Mouse (Mus musculus) heart, embryonic 11.5 days (tissue): Measurements from ENCODE around the gene Mysm1. TPM values are rescaled to one million over a fixed set of nuclear protein-coding genes. Genes with fewer than 3 reads are reported as not detected.

Experiments used
- ATAC-seq: fragments of 200-750 bp; cut with Nextera tagmentation; replicated peaks from 2 replicates; pipeline ENCODE4 v1.8.0; 2017; ENCODE audit warnings: moderate library complexity; ENCODE audit not compliant: insufficient number of reproducible peaks, low FRiP score, low TSS enrichment
- H3K27ac ChIP-seq: fragments of 300-500 bp; sonication (generic); 2 replicates; pipeline ENCODE4 v1.5.1; 2014; ENCODE audit warnings: mild to moderate bottlenecking, low read depth, low read length
- H3K27me3 ChIP-seq: fragments of 300-500 bp; sonication (generic); 2 replicates; pipeline ENCODE4 v1.6.1; 2014; ENCODE audit warnings: mild to moderate bottlenecking, low read length, mixed read lengths; ENCODE audit not compliant: control insufficient read depth, insufficient read depth
- H3K36me3 ChIP-seq: fragments of 300-500 bp; sonication (generic); 2 replicates; pipeline ENCODE4 v1.6.1; 2014; ENCODE audit warnings: mild to moderate bottlenecking, low read length, moderate library complexity, mixed read lengths; ENCODE audit not compliant: control insufficient read depth, insufficient read depth
- H3K4me1 ChIP-seq: fragments of 300-500 bp; sonication (generic); 2 replicates; pipeline ENCODE4 v1.6.1; 2014; ENCODE audit warnings: low read length; ENCODE audit not compliant: control insufficient read depth, insufficient read depth
- H3K4me2 ChIP-seq: fragments of 300-500 bp; sonication (generic); 2 replicates; pipeline ENCODE4 v1.6.1; 2014; ENCODE audit warnings: mild to moderate bottlenecking, moderate library complexity
- H3K4me3 ChIP-seq: fragments of 300-500 bp; sonication (generic); 2 replicates; pipeline ENCODE4 v1.5.1; 2014; ENCODE audit warnings: low read depth, low read length
- H3K9ac ChIP-seq: fragments of 300-500 bp; sonication (generic); 2 replicates; pipeline ENCODE4 v1.6.1; 2014; ENCODE audit warnings: mild to moderate bottlenecking, low read depth, low read length, moderate library complexity
- H3K9me3 ChIP-seq: fragments of 300-500 bp; sonication (generic); replicated peaks from 2 replicates; pipeline ENCODE4 v1.6.1; 2016; ENCODE audit warnings: low read length; ENCODE audit not compliant: control insufficient read depth
- WGBS: fragments of 180-500 bp; shearing (Covaris S2); extraction: QIAGEN DNeasy Blood & Tissue Kit; methylation state at CpG from one replicate; pipeline ENCODE4 v1.1.7; 2014; ENCODE audit not compliant: insufficient replicate concordance; 5-methylcytosine and 5-hydroxymethylcytosine counted together
- polyA plus RNA-seq: library from polyadenylated mRNA; unstranded; fragments of >200 nt; fragmentation: Nextera tagmentation; extraction: Ambion mirVana; gene quantifications from 2 replicates; pipeline ENCODE4 v1.2.1, GENCODE M21; 2014

The Mysm1 gene
- polyA plus RNA-seq, 1 experiment from 2014 or later: 23.9 TPM

DNA sequence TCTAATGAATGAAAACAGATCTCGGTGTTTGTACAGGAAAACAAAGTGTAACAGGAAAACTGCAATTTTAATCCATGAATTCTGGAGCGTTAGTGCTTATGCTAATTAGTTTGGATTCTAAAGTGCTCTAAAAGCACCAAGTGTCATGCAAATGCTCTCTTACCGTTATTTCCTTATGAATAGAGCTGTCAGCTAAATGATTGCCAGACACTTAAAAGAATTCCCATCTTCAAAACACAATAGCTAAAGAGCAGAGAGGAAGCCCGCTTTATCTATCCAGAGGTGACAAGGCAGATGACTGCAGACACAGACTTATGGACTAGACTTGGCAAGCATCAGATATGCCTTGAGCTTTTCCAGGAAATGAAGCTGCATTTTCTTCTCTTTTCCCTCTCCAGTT, 8.8 kb upstream of the Mysm1 start:
- Histone ChIP-seq H3K36me3 (no peaks in the 10 kb centered on the region), H3K27ac (no peak overlapping the region), H3K9me3 (no peaks in the 10 kb centered on the region), H3K4me2 (no peak overlapping the region), H3K4me3 (no peak overlapping the region), H3K4me1 (no peaks in the 10 kb centered on the region), H3K27me3 (no peaks in the 10 kb centered on the region), H3K9ac (no peak overlapping the region)
- no peak for ATAC-seq
- 35% methylated on average over 4 of the region's 4 CpGs for WGBS

DNA sequence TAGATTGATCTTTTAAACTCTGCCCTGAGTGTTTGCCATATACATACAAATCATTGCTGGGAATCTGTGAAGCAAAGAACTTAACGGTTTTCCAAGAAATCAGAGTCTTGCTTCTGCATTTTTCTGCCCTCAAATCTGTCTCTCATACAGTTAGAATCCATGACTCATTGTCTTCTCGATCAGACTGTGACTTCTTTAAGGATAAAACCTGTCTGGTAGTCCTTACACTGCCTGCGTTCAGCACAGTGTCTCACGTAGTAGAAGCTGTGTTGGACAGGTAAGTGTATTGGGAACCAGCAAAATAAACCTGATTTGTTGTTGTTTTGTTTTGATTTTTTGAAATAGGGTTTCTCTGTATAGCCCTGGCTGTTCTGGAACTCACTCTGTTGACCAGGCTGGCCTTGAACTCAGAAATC, 608 bp upstream of the Mysm1 start:
- peak overlapping the region; percentile 78; the same call in 1 of the 2 replicates for H3K27ac ChIP-seq
- H3K4me3 ChIP-seq: peak overlapping the region; percentile 77
- H3K4me1 ChIP-seq: peaks cover 10% of the 10 kb centered on the region
- WGBS: 42% methylated on average over 4 of the region's 4 CpGs
- H3K9ac ChIP-seq: peak overlapping the region; percentile 91
- peak overlapping the region; percentile 72 for H3K4me2 ChIP-seq
- no peaks in the 10 kb centered on the region for H3K9me3 ChIP-seq
- H3K27me3 ChIP-seq: no peaks in the 10 kb centered on the region
- ATAC-seq: no peak
- H3K36me3 ChIP-seq: no peaks in the 10 kb centered on the region

DNA sequence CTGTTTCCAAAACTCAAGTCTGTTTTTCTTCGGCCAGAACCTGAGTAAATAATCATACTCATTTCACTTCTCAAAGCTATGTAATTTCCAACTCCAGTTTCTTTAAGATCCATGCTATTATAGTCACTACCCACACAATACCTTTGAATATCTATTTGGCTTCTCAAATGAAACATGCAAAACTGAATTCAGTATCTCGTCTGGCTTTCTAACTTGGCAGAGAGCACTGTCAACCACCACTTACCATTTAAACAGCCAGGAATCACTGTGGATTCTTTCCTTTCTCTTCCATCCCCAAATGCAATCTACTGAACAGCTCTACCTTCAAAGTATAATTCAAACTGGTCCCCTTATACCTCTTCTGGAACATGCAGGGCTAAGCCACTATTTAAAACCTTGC, 5.6 kb downstream of the Mysm1 start:
- H3K36me3 ChIP-seq: peaks cover 6% of the 10 kb centered on the region; the same call in 1 of the 2 replicates
- no peak overlapping the region for H3K27ac ChIP-seq
- H3K9ac ChIP-seq: no peak overlapping the region
- H3K9me3 ChIP-seq: no peaks in the 10 kb centered on the region
- no peak overlapping the region for H3K4me2 ChIP-seq
- H3K4me3 ChIP-seq: no peak overlapping the region
- no peaks in the 10 kb centered on the region for H3K27me3 ChIP-seq
- peaks cover 10% of the 10 kb centered on the region for H3K4me1 ChIP-seq
- WGBS: 87% methylated on average over 2 of the region's 2 CpGs
- ATAC-seq: no peak

DNA sequence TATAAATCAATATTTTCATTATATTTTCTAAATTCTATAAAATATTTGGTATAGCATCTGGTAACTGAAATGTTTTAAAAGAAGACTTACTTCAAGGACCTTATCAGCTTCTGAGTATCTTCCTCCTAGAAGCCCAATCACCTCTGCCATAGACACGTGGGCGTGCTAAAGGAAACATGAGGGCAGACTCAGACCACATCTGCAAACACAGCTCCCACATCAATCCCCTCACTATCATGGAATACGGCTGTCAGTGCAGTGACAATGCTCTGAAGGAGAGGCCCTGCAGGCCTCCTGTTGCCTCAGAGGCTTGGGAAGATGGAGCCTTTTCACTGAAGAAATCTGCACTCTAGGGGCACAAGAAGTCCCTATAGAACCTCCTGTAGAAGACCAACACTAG, 26.1 kb downstream of the Mysm1 start:
- no peak overlapping the region for H3K9ac ChIP-seq
- H3K4me2 ChIP-seq: no peak overlapping the region
- no peaks in the 10 kb centered on the region for H3K9me3 ChIP-seq
- H3K27ac ChIP-seq: no peak overlapping the region
- H3K4me3 ChIP-seq: no peak overlapping the region
- no peak for ATAC-seq
- 75% methylated on average over 3 of the region's 3 CpGs for WGBS
- peaks cover 16% of the 10 kb centered on the region for H3K36me3 ChIP-seq
- no peaks in the 10 kb centered on the region for H3K4me1 ChIP-seq
- H3K27me3 ChIP-seq: no peaks in the 10 kb centered on the region

DNA sequence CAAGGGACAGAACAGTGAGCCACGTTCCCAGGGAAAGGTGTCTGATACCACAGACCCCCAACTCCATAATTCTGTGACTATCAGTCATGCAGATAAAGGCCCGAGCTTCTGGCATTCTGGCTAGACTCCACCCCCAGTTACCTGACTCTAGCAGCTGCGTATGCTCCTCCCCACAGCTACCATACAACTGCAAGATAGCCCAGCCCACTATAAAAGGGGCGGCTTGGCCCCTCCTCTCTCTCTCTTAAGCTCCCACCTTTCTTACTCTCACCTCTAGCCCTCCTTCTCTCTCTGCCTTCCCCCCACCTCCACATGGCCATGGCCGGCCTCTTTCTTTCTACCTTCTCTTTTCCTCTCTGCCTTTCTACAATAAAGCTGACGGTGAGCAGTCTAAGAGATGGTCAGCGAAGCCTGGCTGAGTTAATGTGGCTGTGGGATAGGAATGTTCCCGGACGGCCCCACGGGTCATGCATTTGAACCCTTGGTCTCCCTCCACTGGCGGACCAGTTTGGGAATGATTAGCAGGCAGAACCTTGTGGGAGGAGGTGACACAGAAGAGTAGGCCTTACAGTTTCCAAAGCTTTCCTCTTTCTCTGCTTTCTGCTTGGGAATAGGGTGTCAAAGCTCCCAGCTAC, 37.6 kb downstream of the Mysm1 start:
- Histone ChIP-seq H3K36me3 (peaks cover 7% of the 10 kb centered on the region; the same call in 1 of the 2 replicates), H3K4me3 (no peak overlapping the region), H3K4me2 (no peak overlapping the region), H3K27me3 (no peaks in the 10 kb centered on the region), H3K9me3 (no peaks in the 10 kb centered on the region), H3K9ac (no peak overlapping the region), H3K27ac (no peak overlapping the region), H3K4me1 (no peaks in the 10 kb centered on the region)
- 69% methylated on average over 11 of the region's 11 CpGs for WGBS
- no peak for ATAC-seq

DNA sequence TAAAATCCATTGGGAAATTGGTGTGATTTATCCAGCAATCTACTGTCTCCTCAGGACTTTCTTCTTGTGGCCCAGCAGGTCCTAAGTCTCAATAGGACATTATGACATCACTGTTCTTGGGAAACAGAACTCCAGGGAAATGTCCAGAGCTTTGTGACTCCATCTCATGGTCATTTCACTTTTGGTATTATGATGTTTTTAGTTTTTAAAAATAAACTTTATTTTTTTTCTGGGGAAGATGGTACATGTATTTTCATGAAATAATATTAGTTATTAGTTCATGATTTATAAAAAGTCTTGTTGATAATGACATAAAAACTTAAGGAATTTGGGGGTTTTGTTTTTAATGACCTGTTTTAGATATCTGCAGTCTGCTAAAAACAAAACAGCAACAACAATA, 50.2 kb downstream of the Mysm1 start, which contains the start of gene Eqtn:
Eqtn (minus strand) TSS at position 101 of the 400 bp plus-strand sequence.
- H3K9ac ChIP-seq: no peak within 1 kb of the TSS
- no peaks in the 10 kb centered on the region for H3K9me3 ChIP-seq
- no peak within 1 kb of the TSS for H3K4me3 ChIP-seq
- no peaks in the 10 kb centered on the region for H3K27me3 ChIP-seq
- H3K4me2 ChIP-seq: no peak within 1 kb of the TSS
- no peak within 1 kb of the TSS for H3K27ac ChIP-seq
- H3K36me3 ChIP-seq: no peaks in the 10 kb centered on the region
- H3K4me1 ChIP-seq: no peaks in the 10 kb centered on the region
- no peak for ATAC-seq

DNA sequence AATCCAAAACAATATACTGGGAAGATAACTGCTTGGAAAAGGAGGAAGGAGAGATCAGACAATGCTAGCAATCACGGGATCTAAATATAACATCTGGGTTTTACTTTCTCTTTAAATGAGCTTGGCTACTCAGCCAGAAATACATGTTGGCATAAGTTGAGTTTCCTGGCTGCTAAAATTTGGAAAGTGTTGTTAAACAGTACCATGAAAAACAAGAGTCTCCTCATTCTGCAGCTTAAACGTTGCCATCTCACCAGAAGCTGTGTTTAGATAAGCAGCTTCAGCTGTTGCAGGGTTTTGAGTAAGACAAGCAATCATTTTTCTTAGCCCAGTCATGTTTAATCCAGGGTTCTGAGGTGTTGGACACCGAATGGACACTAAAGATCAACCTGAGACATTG, 77.1 kb downstream of the Mysm1 start:
- no peaks in the 10 kb centered on the region for H3K36me3 ChIP-seq
- 59% methylated on average over 3 of the region's 3 CpGs for WGBS
- no peak overlapping the region for H3K27ac ChIP-seq
- H3K4me1 ChIP-seq: no peaks in the 10 kb centered on the region
- ATAC-seq: no peak
- H3K4me3 ChIP-seq: no peak overlapping the region
- no peak overlapping the region for H3K4me2 ChIP-seq
- no peak overlapping the region for H3K9ac ChIP-seq
- H3K27me3 ChIP-seq: no peaks in the 10 kb centered on the region
- H3K9me3 ChIP-seq: no peaks in the 10 kb centered on the region

DNA sequence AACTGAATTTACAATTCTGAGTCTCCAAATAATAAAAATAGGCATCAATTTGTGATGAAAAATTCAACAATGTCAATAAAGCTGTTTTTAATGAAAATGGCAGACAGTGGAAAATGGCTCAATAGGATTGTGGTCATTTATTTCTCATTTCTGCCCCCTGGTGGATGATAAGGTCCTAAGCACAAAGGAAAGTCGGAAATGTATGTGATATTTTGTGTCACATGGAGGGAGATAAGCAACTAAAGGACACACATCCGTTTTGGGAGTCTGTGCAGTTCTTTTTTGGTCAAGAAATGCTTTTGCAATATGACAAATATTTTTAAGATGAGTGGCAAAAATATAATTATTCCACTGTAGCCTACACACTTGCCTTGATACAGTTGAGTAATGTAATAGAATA, 78.2 kb downstream of the Mysm1 start:
- no peak overlapping the region for H3K4me2 ChIP-seq
- H3K9me3 ChIP-seq: no peaks in the 10 kb centered on the region
- no peaks in the 10 kb centered on the region for H3K27me3 ChIP-seq
- H3K9ac ChIP-seq: no peak overlapping the region
- WGBS: 16% methylated on average over 2 of the region's 2 CpGs
- no peak for ATAC-seq
- H3K27ac ChIP-seq: no peak overlapping the region
- no peak overlapping the region for H3K4me3 ChIP-seq
- H3K4me1 ChIP-seq: no peaks in the 10 kb centered on the region
- no peaks in the 10 kb centered on the region for H3K36me3 ChIP-seq
